Mouse (Mus musculus): ENCODE results near the gene Palmd. TPM values are rescaled to one million over a fixed set of nuclear protein-coding genes. Genes with fewer than 3 reads are reported as not detected.

Gene Palmd
- polyA plus RNA-seq, 1 experiment, result 0.11 TPM

GRCm38 (mm10) chr3:116961354-116962142, 7.2 kb downstream of the Palmd start:
- no peak overlapping the region for H3K4me3 ChIP-seq (ENCODE audit: low read depth, low read length)
- H3K27me3 ChIP-seq (ENCODE audit: control insufficient read depth, insufficient read depth, low read length), result no peaks in the 10 kb centered on the region; the same call in 1 of the 2 replicates
- no peak overlapping the region for H3K27ac ChIP-seq (ENCODE audit: insufficient read depth, low read depth, low read length)
- TF ChIP-seq CTCF (IDR thresholded peaks at IDR 0.05; ENCODE audit: extremely low read depth, insufficient read length, insufficient replicate concordance, low read depth, low read length) (no peak), POLR2A (IDR thresholded peaks at IDR 0.05; ENCODE audit: low read depth, low read length) (no peak)
- H3K4me1 ChIP-seq (ENCODE audit: control insufficient read depth, insufficient read depth, insufficient read length, low read length), result no peaks in the 10 kb centered on the region
- H3K36me3 ChIP-seq (ENCODE audit: control insufficient read depth, insufficient read depth, low read length), result no peaks in the 10 kb centered on the region
- 82% methylated on average over 15 of the region's 15 CpGs for WGBS

GRCm38 (mm10) chr3:116960414-116960813, 8.4 kb downstream of the Palmd start:
- H3K4me3 ChIP-seq (ENCODE audit: low read depth, low read length), result no peak overlapping the region
- TF ChIP-seq POLR2A (IDR thresholded peaks at IDR 0.05; ENCODE audit: low read depth, low read length) (no peak), CTCF (IDR thresholded peaks at IDR 0.05; ENCODE audit: extremely low read depth, insufficient read length, insufficient replicate concordance, low read depth, low read length) (no peak)
- H3K4me1 ChIP-seq (ENCODE audit: control insufficient read depth, insufficient read depth, insufficient read length, low read length), result no peaks in the 10 kb centered on the region
- H3K27me3 ChIP-seq (ENCODE audit: control insufficient read depth, insufficient read depth, low read length), result no peaks in the 10 kb centered on the region; the same call in 1 of the 2 replicates
- 85% methylated on average over 2 of the region's 2 CpGs for WGBS
- no peak overlapping the region for H3K27ac ChIP-seq (ENCODE audit: insufficient read depth, low read depth, low read length)
- H3K36me3 ChIP-seq (ENCODE audit: control insufficient read depth, insufficient read depth, low read length), result no peaks in the 10 kb centered on the region

- Histone ChIP-seq H3K4me1 (ENCODE audit: control insufficient read depth, insufficient read depth, insufficient read length, low read length) (no peaks in the 10 kb centered on the region), H3K4me3 (ENCODE audit: low read depth, low read length) (no peak overlapping the region), H3K27me3 (ENCODE audit: control insufficient read depth, insufficient read depth, low read length) (no peaks in the 10 kb centered on the region), H3K27ac (ENCODE audit: insufficient read depth, low read depth, low read length) (no peak overlapping the region), H3K36me3 (ENCODE audit: control insufficient read depth, insufficient read depth, low read length) (no peaks in the 10 kb centered on the region)
- TF ChIP-seq CTCF (IDR thresholded peaks at IDR 0.05; ENCODE audit: extremely low read depth, insufficient read length, insufficient replicate concordance, low read depth, low read length), result no peak
- TF ChIP-seq POLR2A (IDR thresholded peaks at IDR 0.05; ENCODE audit: low read depth, low read length), result no peak
- 66% methylated on average over 6 of the region's 6 CpGs for WGBS
These were observed 13.7 kb downstream of the Palmd start for GRCm38 (mm10) chr3:116955061-116955460.

DNA sequence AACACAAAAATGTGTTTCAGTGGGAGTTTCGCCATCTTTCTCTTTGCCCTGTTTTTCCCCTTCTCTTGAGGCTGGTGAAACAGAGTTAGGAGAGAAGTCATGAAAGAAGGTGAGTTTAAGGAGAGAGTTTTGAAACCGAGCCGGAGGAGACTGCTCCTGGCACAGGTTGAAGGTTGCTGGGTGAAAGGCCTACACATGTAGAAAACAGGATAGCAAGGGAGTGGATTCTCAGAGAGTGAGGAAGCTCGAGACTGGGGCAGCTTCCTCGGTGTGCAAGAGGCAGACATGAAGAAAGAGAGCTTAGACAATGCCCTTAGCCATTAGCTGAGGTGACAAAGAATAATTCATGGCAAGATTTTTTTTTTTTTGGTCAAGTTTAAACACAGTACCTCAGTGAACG, 15.4 kb downstream of the Palmd start:
- Histone ChIP-seq H3K4me1 (ENCODE audit: control insufficient read depth, insufficient read depth, insufficient read length, low read length) (no peaks in the 10 kb centered on the region), H3K4me3 (ENCODE audit: low read depth, low read length) (no peak overlapping the region), H3K27me3 (ENCODE audit: control insufficient read depth, insufficient read depth, low read length) (no peaks in the 10 kb centered on the region), H3K36me3 (ENCODE audit: control insufficient read depth, insufficient read depth, low read length) (no peaks in the 10 kb centered on the region), H3K27ac (ENCODE audit: insufficient read depth, low read depth, low read length) (no peak overlapping the region)
- TF ChIP-seq POLR2A (IDR thresholded peaks at IDR 0.05; ENCODE audit: low read depth, low read length) (no peak), CTCF (IDR thresholded peaks at IDR 0.05; ENCODE audit: extremely low read depth, insufficient read length, insufficient replicate concordance, low read depth, low read length) (no peak)
- 86% methylated on average over 6 of the region's 6 CpGs for WGBS

DNA sequence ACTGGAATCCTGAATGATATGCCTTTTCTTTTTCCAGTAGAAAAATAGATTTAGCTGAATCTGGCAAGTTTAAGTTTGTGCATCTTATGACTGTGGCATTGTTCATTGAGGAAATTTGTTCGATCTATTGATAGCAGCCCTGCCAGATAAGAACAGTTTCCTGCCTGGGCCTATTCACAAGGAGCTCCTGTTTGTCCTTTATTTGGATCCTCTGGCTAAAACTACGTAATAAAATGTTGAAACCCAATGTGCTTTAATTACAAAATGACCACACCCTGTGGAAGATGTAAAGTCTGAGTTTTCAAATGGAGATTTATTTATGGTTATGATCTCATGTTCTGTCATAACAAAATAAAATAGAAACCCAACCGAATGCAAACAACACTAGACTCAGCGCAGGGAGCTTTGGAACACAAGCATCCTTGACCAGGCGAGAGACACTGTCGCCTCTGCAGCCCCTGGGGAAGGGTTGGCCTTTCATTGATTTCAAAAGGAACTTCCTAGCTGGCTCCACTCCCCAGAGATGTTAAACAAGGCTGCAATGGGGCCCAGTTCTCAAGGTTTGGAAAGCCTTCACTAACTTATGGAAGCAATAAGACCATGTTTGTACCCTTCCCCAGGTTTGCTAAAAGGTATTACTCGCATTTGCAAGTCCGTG, 16.4 kb downstream of the Palmd start:
- Histone ChIP-seq H3K27ac (ENCODE audit: insufficient read depth, low read depth, low read length) (no peak overlapping the region), H3K27me3 (ENCODE audit: control insufficient read depth, insufficient read depth, low read length) (no peaks in the 10 kb centered on the region), H3K4me3 (ENCODE audit: low read depth, low read length) (no peak overlapping the region), H3K36me3 (ENCODE audit: control insufficient read depth, insufficient read depth, low read length) (no peaks in the 10 kb centered on the region), H3K4me1 (ENCODE audit: control insufficient read depth, insufficient read depth, insufficient read length, low read length) (no peaks in the 10 kb centered on the region)
- WGBS, result 62% methylated on average over 8 of the region's 8 CpGs
- TF ChIP-seq CTCF (IDR thresholded peaks at IDR 0.05; ENCODE audit: extremely low read depth, insufficient read length, insufficient replicate concordance, low read depth, low read length) (no peak), POLR2A (IDR thresholded peaks at IDR 0.05; ENCODE audit: low read depth, low read length) (no peak)

DNA sequence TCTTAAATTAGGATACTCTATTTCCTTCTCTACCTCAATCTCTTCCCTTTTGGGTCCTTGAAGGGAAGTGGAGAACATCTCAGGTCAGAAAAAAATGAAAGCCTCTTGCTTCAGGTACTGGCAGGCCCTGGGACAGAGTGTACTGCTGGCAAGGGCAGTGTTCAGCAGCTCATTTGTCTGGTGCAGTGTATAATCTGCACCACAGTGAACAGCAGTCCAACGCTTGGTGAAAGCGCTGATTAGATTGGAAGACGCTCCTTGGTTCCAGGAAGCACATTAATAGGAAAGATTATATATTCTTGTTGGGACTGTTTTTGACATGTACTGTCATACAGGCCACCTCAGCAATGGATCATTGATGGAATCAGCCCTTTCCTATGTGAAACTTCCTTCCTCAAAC, 17.3 kb downstream of the Palmd start:
- 70% methylated on average over 3 of the region's 3 CpGs for WGBS
- no peak overlapping the region for H3K27ac ChIP-seq (ENCODE audit: insufficient read depth, low read depth, low read length)
- H3K4me1 ChIP-seq (ENCODE audit: control insufficient read depth, insufficient read depth, insufficient read length, low read length), result no peaks in the 10 kb centered on the region

GRCm38 (mm10) chr3:116950665-116951115, 18.1 kb downstream of the Palmd start:
- H3K27me3 ChIP-seq (ENCODE audit: control insufficient read depth, insufficient read depth, low read length), result no peaks in the 10 kb centered on the region
- no peaks in the 10 kb centered on the region for H3K4me1 ChIP-seq (ENCODE audit: control insufficient read depth, insufficient read depth, insufficient read length, low read length)
- WGBS, result 53% methylated on average over 6 of the region's 6 CpGs
- no peaks in the 10 kb centered on the region for H3K36me3 ChIP-seq (ENCODE audit: control insufficient read depth, insufficient read depth, low read length)
- H3K27ac ChIP-seq (ENCODE audit: insufficient read depth, low read depth, low read length), result no peak overlapping the region
- H3K4me3 ChIP-seq (ENCODE audit: low read depth, low read length), result no peak overlapping the region
- TF ChIP-seq POLR2A (IDR thresholded peaks at IDR 0.05; ENCODE audit: low read depth, low read length) (no peak), CTCF (IDR thresholded peaks at IDR 0.05; ENCODE audit: extremely low read depth, insufficient read length, insufficient replicate concordance, low read depth, low read length) (no peak)

More for the DNA sequence above, 17.3 kb downstream of the Palmd start:
- TF ChIP-seq POLR2A (IDR thresholded peaks at IDR 0.05; ENCODE audit: low read depth, low read length), result no peak
- no peak for TF ChIP-seq CTCF (IDR thresholded peaks at IDR 0.05; ENCODE audit: extremely low read depth, insufficient read length, insufficient replicate concordance, low read depth, low read length)
- Histone ChIP-seq H3K36me3 (ENCODE audit: control insufficient read depth, insufficient read depth, low read length) (no peaks in the 10 kb centered on the region), H3K27me3 (ENCODE audit: control insufficient read depth, insufficient read depth, low read length) (no peaks in the 10 kb centered on the region), H3K4me3 (ENCODE audit: low read depth, low read length) (no peak overlapping the region)
